Mouse (Mus musculus) layer of hippocampus, adult 9-11 months (tissue): ENCODE data around the gene Asphd1.

Experiments
- DNase-seq: peaks from one replicate; pipeline ENCODE4 v3.0.0; 2022

Gene Asphd1

DNA sequence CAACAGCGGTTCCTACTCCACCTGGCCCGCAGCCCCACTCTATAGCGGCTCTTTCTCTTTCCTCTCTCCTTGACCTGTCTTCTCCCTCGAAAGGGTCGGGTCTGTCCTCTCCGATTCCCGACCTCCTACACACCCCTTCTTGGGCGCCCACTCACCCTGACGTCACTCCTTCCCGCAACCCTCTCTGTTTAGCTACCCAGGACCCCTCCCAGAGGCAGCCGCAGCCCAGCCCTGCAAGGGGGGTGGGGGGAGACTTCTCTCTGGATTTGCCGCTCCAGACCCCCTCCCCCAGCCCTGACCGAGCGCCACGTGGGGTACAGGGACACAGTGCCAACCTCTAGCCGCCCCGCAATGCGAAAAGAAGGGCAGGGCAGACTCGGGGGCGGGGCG, at the start of gene Asphd1:
Gene Asphd1, minus strand, starts transcription at position 180 of the 390 bp plus-strand sequence.
- peak; percentile 72 for DNase-seq

DNA sequence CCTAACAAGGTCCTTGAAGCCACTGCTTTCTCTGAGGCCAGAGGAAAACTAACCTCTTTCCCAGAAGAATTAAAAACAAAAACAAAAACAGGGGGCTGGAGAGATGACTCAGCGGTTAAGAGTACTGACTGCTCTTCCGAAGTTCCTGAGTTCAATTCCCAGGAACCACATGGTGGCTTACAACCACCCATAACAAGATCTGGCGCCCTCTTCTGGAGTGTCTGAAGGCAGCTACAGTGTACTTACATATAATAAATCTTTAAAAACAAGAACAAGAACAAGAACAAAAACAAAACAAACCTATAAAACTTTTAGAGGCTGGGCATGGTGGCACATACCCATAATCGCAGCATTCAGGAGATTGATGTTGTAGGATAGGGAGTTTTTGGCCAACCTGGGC, 47.1 kb upstream of the Asphd1 start:
- DNase-seq = no peak

GRCm38 (mm10) chr7:126988816-126989215, 39.4 kb upstream of the Asphd1 start:
- DNase-seq = no peak

GRCm38 (mm10) chr7:126986319-126986718, 36.9 kb upstream of the Asphd1 start:
- peak; percentile 39 for DNase-seq

DNA sequence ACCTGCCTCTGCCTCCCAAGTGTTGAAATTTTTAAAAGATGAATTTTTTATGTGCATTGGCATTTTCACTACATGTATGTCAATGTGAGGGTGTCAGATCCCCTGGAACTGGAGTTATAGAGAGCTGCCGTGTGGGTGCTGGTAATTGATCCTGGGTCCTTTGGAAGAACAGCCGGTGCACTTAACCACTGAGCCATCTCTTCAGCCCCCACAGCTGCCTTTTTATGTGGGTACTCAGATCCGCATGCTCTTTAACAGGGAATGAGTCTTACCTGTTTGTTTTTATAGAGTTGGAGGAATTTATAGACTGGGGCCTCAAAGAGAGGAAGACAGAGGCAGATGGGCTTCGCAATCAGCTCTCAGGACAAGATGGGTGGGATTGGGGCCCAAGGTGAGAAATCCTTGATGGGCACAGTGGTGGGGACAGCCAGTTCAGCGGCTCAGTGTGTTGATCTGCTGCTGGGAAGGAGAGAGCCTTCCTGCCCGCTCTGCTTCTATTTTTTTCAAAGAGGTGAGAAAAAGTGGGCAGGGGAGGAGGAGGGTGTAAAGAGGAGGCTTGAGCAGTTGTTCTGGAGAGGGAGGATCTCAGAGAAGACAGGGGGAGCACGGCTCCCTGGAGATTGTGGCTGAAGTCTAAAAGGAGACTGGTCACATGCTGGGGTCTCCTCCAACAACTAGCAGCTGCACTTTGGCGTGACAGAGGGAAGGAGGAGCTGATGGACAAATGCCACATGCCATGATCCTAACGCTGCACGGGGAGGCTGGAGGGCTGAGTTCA, 35.5 kb upstream of the Asphd1 start:
- no peak for DNase-seq

DNA sequence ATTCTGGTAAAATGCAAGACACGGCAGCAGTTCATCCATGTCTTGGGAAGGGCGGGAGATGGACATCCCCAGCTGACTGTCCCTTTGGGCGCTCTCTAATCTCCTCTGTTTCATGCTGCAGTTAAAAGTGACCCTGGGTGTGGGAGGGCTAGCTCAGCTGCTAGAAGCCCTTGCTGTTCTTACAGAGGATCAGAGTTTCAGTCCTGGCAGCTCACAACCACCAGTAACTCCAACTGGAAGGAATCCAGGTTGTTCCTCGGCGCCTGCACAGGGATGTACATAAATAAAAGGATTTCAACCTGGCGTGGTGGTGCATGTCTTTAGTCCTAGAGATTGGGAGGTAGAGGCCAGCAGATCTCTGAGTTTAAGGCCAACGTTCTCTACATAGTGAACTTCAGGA, 33.7 kb upstream of the Asphd1 start:
- no peak for DNase-seq

- no peak for DNase-seq
Measured at GRCm38 (mm10) chr7:126982054-126982453, 32.7 kb upstream of the Asphd1 start.

DNA sequence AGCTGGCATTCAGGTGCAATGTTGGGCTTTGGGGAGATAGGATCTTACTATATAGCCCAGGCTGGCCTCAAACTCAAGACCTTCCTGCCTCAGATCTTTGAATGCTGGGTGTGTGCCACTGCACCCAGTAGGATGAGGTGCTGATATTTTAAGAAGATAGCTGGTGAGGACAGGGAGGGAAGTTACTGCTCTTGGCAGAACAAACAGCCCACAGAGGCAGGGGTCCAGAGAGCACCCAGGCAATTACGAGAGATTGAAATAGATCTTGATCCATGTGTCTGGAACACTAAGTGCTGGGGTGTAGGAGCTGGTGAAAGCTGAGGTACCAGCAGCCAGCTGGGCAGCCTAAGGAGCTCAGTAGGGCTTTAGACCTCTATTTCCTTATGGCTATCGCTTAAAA, 32.2 kb upstream of the Asphd1 start:
- DNase-seq = no peak

DNA sequence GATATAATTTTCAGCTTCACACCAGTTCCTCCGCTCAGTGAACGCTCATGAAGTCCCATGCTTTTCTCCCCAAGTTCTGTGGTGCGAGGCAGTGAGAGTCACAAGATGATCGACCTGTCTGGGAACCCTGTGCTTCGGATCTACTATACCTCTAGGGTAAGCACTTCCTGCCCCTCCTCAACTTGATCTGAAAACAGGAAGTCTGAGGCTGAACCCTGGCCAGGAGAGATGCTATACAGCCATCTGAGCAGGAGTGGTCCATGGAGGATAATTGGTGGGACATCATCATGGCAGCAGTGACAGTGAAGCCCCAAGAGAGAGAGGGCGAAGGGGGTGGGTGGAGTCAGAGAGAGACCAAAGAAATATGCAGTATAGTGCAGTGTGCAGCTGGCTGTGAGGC, 29.5 kb upstream of the Asphd1 start:
- DNase-seq = no peak

DNA sequence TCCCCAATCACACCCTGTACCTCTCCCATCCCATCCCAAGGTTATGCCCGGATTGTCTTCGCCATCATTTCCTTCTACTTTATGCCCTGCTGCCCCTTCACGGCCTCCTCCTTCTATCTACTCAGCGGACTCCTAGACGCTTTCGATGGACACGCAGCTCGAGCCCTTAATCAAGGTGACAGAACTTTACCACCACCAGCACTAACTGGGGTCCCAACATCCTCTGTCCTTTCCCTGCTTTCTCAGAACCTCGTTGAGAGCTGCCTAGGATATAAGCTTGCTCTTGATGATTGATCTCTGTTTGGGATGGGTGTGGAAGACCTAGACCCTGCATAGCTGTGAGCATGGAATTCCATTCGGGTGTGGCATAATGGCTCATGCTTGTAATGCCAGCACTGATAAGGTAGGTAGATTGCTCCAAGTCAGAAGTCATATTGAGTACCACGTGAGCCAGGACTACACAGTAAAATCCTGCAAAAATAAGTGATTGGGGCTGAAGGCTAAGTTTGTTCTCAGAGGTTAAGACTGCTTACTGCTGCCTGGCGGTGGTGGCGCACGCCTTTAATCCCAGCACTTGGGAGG, 27.6 kb upstream of the Asphd1 start:
- no peak for DNase-seq

GRCm38 (mm10) chr7:126975950-126976866, 26.8 kb upstream of the Asphd1 start, which contains the start of gene Cdiptos:
Gene Cdiptos (minus strand): TSS chr7:126976098.
- peak; percentile 96 for DNase-seq

DNA sequence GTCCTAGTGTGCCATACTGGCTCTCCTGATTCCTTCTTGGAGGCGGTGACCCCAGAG, 26.3 kb upstream of the Asphd1 start, which contains the start of gene Cdipt:
Gene Cdipt, plus strand, starts transcription at position 22 of the 57 bp plus-strand sequence.
- no peak for DNase-seq

DNA sequence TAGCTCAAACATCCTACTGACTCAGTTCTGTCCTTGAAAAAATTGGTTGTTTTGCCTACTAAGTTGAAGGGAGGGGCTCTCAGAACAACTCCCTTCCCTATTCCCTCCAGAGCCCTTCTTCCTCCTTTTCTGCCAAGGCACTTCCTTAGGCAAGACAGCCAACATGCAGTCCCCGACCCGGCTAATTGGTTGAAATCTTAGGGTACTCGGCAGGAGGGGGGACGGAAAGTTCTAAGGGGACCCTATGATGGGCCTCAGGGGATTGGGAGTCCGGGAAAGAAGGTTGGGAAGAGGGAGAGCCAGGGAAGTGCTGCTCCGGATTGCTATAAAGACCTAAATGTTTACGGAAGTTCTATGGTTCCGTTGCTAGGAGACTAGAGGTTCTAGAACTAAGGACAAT, 26.1 kb upstream of the Asphd1 start:
- DNase-seq = no peak

- no peak for DNase-seq
Measured at GRCm38 (mm10) chr7:126967361-126967760, 18.0 kb upstream of the Asphd1 start.

- DNase-seq = no peak
Measured at GRCm38 (mm10) chr7:126965568-126965967, 16.2 kb upstream of the Asphd1 start.

- no peak for DNase-seq
Measured at GRCm38 (mm10) chr7:126963548-126964286, 14.3 kb upstream of the Asphd1 start.

DNA sequence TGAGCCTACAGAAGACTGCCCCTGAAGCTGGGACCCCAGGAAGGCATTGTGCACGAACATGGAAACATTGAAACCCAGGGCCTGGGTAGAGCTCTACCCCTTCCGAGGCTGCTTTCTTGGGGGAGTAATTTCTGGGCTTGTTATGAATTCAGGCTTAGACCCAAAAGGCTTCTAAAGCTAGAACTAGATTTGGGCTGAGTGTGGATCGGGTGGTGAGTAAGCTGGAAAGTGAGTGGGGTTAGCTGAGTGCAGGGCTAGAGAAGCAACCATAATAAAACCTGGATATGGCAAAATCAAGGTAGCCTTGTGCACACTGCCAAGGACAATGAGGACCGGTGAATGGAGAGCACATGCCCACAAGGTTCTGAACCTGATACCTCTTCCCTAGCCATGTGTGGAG, 12.6 kb upstream of the Asphd1 start:
- no peak for DNase-seq

DNA sequence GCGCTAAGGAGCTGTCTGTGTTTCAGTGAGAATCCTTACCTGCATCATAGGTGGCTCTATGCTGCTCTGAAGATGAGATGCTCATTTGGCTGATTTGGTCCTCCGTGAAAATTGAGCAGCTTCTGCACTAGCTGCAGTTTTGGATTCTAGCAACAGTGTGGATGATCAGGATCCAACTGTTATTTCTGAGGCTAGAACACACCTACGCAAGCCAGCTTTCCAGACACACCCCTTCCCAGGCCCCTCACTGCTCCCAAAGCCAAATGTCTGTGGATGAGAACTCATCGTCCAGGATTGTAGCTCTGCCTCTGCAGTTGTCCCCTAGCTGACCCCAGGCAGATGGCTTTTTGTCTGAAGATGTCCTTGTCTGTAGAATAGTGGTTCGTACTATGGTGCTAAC, 11.7 kb upstream of the Asphd1 start:
- DNase-seq = peak; percentile 78

DNA sequence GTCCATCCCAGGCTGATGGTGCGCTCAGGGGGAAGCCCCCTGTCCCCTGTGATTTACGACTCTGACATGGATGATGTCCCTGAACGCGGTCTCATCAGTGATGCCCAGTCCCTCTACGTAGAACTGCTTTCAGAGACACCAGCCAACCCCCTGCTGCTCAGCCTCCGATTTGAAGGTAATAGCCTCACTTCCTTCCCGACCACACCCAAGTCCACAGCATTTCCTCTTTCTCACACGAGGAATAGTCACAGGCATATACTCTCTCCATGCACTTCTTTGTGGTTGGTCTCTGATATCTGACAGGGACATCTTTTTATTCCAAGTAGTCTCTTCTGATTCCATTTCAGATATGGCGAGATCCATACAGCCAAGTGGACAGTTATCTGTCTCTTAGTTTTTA, 10.4 kb upstream of the Asphd1 start:
- DNase-seq = no peak

GRCm38 (mm10) chr7:126955125-126955524, 5.7 kb upstream of the Asphd1 start:
- no peak for DNase-seq

DNA sequence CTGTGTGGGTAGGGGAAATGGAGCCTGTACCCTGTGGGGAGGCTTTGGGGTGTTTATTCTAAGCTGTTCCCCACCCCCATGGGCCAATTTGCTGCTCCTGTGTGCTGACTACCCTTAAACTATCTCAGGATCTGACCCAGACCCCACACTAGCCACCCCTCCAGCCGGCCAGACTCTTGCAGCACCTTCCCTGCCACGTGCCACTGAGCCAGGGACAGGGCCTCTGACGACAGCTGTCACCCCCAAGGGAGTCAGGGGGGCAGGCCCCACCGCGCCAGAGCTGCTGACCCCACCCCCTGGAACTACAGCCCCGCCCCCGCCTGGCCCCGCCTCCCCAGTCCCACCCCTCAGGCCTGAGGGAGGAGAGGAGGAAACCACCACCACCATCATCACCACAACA, 3.3 kb upstream of the Asphd1 start:
- no peak for DNase-seq

DNA sequence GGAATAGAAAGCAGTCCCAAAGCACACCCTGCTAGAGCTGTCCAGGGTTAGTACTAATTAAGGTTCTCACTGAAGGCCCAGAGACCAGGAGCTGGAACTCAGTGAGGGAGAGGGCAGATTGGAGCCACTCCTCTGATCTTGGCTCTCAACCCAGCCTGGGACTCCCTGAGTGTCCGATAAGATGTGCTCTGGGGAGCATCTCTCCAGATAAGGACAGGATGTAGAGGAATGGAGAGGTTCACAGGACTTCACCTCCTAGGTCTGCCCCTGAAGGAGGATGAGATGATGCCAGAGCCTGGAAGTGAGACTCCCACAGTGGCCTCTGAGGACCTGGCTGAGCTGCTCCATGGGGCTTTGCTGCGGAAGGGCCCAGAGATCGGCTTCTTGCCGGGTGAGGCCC, 2.4 kb upstream of the Asphd1 start:
- no peak for DNase-seq
